Mouse (Mus musculus) kidney, adult 2 months (tissue): ENCODE results near the gene Camsap2.

ENCODE experiments used
- CTCF ChIP-seq: fragments of 200-500 bp; conservative IDR thresholded peaks from 2 replicates; pipeline ENCODE4 v1.5.1; 2011; ENCODE audit warnings: low read depth, mild to moderate bottlenecking, control low read depth, low read length, moderate library complexity, mixed read lengths; ENCODE audit not compliant: insufficient read depth, insufficient read length
- POLR2A ChIP-seq: fragments of 200-500 bp; IDR thresholded peaks from one replicate; pipeline ENCODE4 v1.6.1; 2011; ENCODE audit warnings: low read depth, low read length, control low read depth

DNA sequence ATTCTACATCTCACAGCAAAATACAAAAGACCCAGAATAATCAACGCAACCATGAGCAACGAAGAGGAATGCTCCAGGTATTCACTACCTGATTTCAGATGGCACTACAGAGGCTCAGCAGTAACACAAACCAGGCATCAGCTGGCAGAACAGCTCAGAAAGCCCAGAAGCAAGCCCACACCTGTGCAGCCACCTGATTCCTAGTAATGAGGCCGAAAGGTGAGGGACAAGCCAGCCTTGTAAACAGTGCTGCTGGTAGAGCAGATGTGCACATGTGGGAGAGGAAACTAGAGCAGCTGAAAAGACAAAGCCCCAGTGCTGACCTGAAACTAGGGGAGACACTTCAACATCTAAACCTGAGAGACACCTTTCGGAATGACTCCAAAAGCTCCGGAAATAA lies 36.7 kb downstream of the Camsap2 start:
- no peak for TF ChIP-seq POLR2A
- TF ChIP-seq CTCF = no peak
